Mouse (Mus musculus) limb, embryonic 12.5 days (tissue): ENCODE results near the gene Cdkal1. TPM values are rescaled to one million over a fixed set of nuclear protein-coding genes. Genes with fewer than 3 reads are reported as not detected.

Source experiments
- ATAC-seq: fragments of 200-750 bp; cut with Nextera tagmentation; 2 replicates; pipeline ENCODE4 v1.8.0; 2017; ENCODE audit warnings: low read depth, moderate TSS enrichment; ENCODE audit not compliant: insufficient number of reproducible peaks, insufficient read depth, low FRiP score, low TSS enrichment
- H3K27ac ChIP-seq: fragments of 300-500 bp; sonication (generic); 2 replicates; pipeline ENCODE4 v1.5.1; 2016; ENCODE audit warnings: mild to moderate bottlenecking, moderate library complexity
- H3K27me3 ChIP-seq: fragments of 300-500 bp; sonication (generic); 2 replicates; pipeline ENCODE4 v1.6.1; 2016; ENCODE audit warnings: mild to moderate bottlenecking, moderate library complexity
- H3K36me3 ChIP-seq: fragments of 300-500 bp; sonication (generic); 2 replicates; pipeline ENCODE4 v1.6.1; 2016; ENCODE audit warnings: mild to moderate bottlenecking, moderate library complexity
- H3K4me1 ChIP-seq: fragments of 300-500 bp; sonication (generic); replicated peaks from 2 replicates; pipeline ENCODE4 v1.6.1; 2016
- H3K4me2 ChIP-seq: fragments of 300-500 bp; sonication (generic); 2 replicates; pipeline ENCODE4 v1.6.1; 2016; ENCODE audit warnings: mild to moderate bottlenecking, moderate library complexity
- H3K4me3 ChIP-seq: fragments of 300-500 bp; sonication (generic); replicated peaks from 2 replicates; pipeline ENCODE4 v1.5.1; 2016; ENCODE audit warnings: mild to moderate bottlenecking
- H3K9ac ChIP-seq: fragments of 300-500 bp; sonication (generic); replicated peaks from 2 replicates; pipeline ENCODE4 v1.6.1; 2016; ENCODE audit warnings: mild to moderate bottlenecking, moderate library complexity
- H3K9me3 ChIP-seq: fragments of 300-500 bp; sonication (generic); 2 replicates; pipeline ENCODE4 v1.6.1; 2016; ENCODE audit warnings: mild to moderate bottlenecking, moderate library complexity
- WGBS: fragments of 180-500 bp; shearing (Covaris S2); methylation state at CpG from one replicate; pipeline ENCODE4 v1.1.7; 2016; 5-methylcytosine and 5-hydroxymethylcytosine counted together
- polyA plus RNA-seq: library from polyadenylated mRNA; unstranded; fragments of >200 nt; fragmentation: Nextera tagmentation; extraction: Ambion mirVana; gene quantifications from 2 replicates; pipeline ENCODE4 v1.2.1, GENCODE M21; 2016

Cdkal1 gene
- polyA plus RNA-seq, 1 experiment from 2014 or later, result 42.4 TPM

- peaks cover 26% of the 10 kb centered on the region for H3K4me1 ChIP-seq
- H3K9me3 ChIP-seq, result no peaks in the 10 kb centered on the region
- 88% methylated on average over 3 of the region's 3 CpGs for WGBS
- no peak for ATAC-seq
- no peak overlapping the region for H3K4me2 ChIP-seq
- H3K27me3 ChIP-seq, result no peaks in the 10 kb centered on the region
- no peak overlapping the region for H3K27ac ChIP-seq
- no peak overlapping the region for H3K9ac ChIP-seq
- H3K36me3 ChIP-seq, result no peaks in the 10 kb centered on the region
- no peak overlapping the region for H3K4me3 ChIP-seq
These were observed 111.3 kb downstream of the Cdkal1 start for GRCm38 (mm10) chr13:29744188-29744587.

GRCm38 (mm10) chr13:29743761-29744160 lies 111.7 kb downstream of the Cdkal1 start:
- Histone ChIP-seq H3K9ac (no peak overlapping the region), H3K4me2 (no peak overlapping the region), H3K36me3 (no peaks in the 10 kb centered on the region), H3K27ac (no peak overlapping the region), H3K4me1 (peaks cover 26% of the 10 kb centered on the region), H3K27me3 (no peaks in the 10 kb centered on the region), H3K4me3 (no peak overlapping the region), H3K9me3 (no peaks in the 10 kb centered on the region)
- ATAC-seq, result no peak
- WGBS, result 84% methylated on average over 4 of the region's 4 CpGs

GRCm38 (mm10) chr13:29737675-29738461 lies 117.6 kb downstream of the Cdkal1 start:
- H3K4me3 ChIP-seq, result no peak overlapping the region
- H3K27me3 ChIP-seq, result no peaks in the 10 kb centered on the region
- H3K4me2 ChIP-seq, result no peak overlapping the region
- H3K36me3 ChIP-seq, result no peaks in the 10 kb centered on the region
- H3K9ac ChIP-seq, result no peak overlapping the region
- no peaks in the 10 kb centered on the region for H3K4me1 ChIP-seq
- no peak for ATAC-seq
- H3K27ac ChIP-seq, result no peak overlapping the region
- no peaks in the 10 kb centered on the region for H3K9me3 ChIP-seq
- 74% methylated on average over 5 of the region's 5 CpGs for WGBS

- no peak overlapping the region for H3K4me2 ChIP-seq
- H3K9me3 ChIP-seq, result no peaks in the 10 kb centered on the region
- no peak overlapping the region for H3K27ac ChIP-seq
- H3K27me3 ChIP-seq, result no peaks in the 10 kb centered on the region
- no peak for ATAC-seq
- H3K4me1 ChIP-seq, result no peaks in the 10 kb centered on the region
- no peaks in the 10 kb centered on the region for H3K36me3 ChIP-seq
- no peak overlapping the region for H3K4me3 ChIP-seq
- H3K9ac ChIP-seq, result no peak overlapping the region
These were observed 121.0 kb downstream of the Cdkal1 start for GRCm38 (mm10) chr13:29734496-29734895.

- H3K36me3 ChIP-seq, result no peaks in the 10 kb centered on the region
- no peaks in the 10 kb centered on the region for H3K27me3 ChIP-seq
- no peak overlapping the region for H3K9ac ChIP-seq
- H3K27ac ChIP-seq, result no peak overlapping the region
- H3K9me3 ChIP-seq, result no peaks in the 10 kb centered on the region
- H3K4me2 ChIP-seq, result no peak overlapping the region
- ATAC-seq, result no peak
- WGBS, result 93% methylated on average over 5 of the region's 5 CpGs
- no peak overlapping the region for H3K4me3 ChIP-seq
- H3K4me1 ChIP-seq, result peaks cover 8% of the 10 kb centered on the region; the same call in 1 of the 2 replicates
These were observed 129.2 kb downstream of the Cdkal1 start for GRCm38 (mm10) chr13:29726154-29726825.

- no peak overlapping the region for H3K9ac ChIP-seq
- WGBS, result 45% methylated on average over 6 of the region's 6 CpGs
These were observed 130.6 kb downstream of the Cdkal1 start for GRCm38 (mm10) chr13:29724855-29725254.

GRCm38 (mm10) chr13:29723150-29723549 lies 132.3 kb downstream of the Cdkal1 start:
- H3K9me3 ChIP-seq, result no peaks in the 10 kb centered on the region
- no peak overlapping the region for H3K4me3 ChIP-seq
- peaks cover 11% of the 10 kb centered on the region; the same call in 1 of the 2 replicates for H3K4me1 ChIP-seq
- 75% methylated on average over 1 of the region's 1 CpGs for WGBS
- no peaks in the 10 kb centered on the region for H3K27me3 ChIP-seq
- no peak overlapping the region for H3K27ac ChIP-seq
- ATAC-seq, result no peak
- H3K9ac ChIP-seq, result no peak overlapping the region
- H3K36me3 ChIP-seq, result no peaks in the 10 kb centered on the region
- no peak overlapping the region for H3K4me2 ChIP-seq

More at GRCm38 (mm10) chr13:29724855-29725254, 130.6 kb downstream of the Cdkal1 start:
- Histone ChIP-seq H3K4me1 (peaks cover 11% of the 10 kb centered on the region; the same call in 1 of the 2 replicates), H3K9me3 (no peaks in the 10 kb centered on the region), H3K27me3 (no peaks in the 10 kb centered on the region), H3K4me2 (no peak overlapping the region), H3K36me3 (no peaks in the 10 kb centered on the region), H3K4me3 (no peak overlapping the region), H3K27ac (no peak overlapping the region)
- ATAC-seq, result no peak

GRCm38 (mm10) chr13:29721206-29721605 lies 134.3 kb downstream of the Cdkal1 start:
- Histone ChIP-seq H3K4me3 (no peak overlapping the region), H3K27me3 (no peaks in the 10 kb centered on the region), H3K27ac (no peak overlapping the region), H3K36me3 (no peaks in the 10 kb centered on the region), H3K9ac (no peak overlapping the region), H3K4me1 (peaks cover 11% of the 10 kb centered on the region; the same call in 1 of the 2 replicates), H3K4me2 (no peak overlapping the region), H3K9me3 (no peaks in the 10 kb centered on the region)
- ATAC-seq, result no peak
- WGBS, result 90% methylated on average over 5 of the region's 5 CpGs

- H3K36me3 ChIP-seq, result no peaks in the 10 kb centered on the region
- ATAC-seq, result 0 out of 2 replicates have a peak, but pooled peaks have one; percentile 63
- no peak overlapping the region for H3K4me3 ChIP-seq
- H3K9ac ChIP-seq, result no peak overlapping the region
- 50% methylated on average over 4 of the region's 4 CpGs for WGBS
- H3K4me1 ChIP-seq, result peaks cover 31% of the 10 kb centered on the region
- no peak overlapping the region for H3K27ac ChIP-seq
- H3K4me2 ChIP-seq, result no peak overlapping the region
- H3K27me3 ChIP-seq, result no peaks in the 10 kb centered on the region
- H3K9me3 ChIP-seq, result no peaks in the 10 kb centered on the region
These were observed 138.9 kb downstream of the Cdkal1 start for GRCm38 (mm10) chr13:29716550-29716949.

- H3K4me3 ChIP-seq, result no peak overlapping the region
- no peak overlapping the region for H3K9ac ChIP-seq
- H3K27me3 ChIP-seq, result no peaks in the 10 kb centered on the region
- WGBS, result 22% methylated on average over 3 of the region's 3 CpGs
- no peaks in the 10 kb centered on the region for H3K36me3 ChIP-seq
- peak overlapping the region; percentile 74 for H3K27ac ChIP-seq
- H3K4me2 ChIP-seq, result no peak overlapping the region
- no peaks in the 10 kb centered on the region for H3K9me3 ChIP-seq
- no peak for ATAC-seq
- peaks cover 29% of the 10 kb centered on the region for H3K4me1 ChIP-seq
These were observed 140.1 kb downstream of the Cdkal1 start for GRCm38 (mm10) chr13:29715241-29715841.

GRCm38 (mm10) chr13:29707620-29708019 lies 147.9 kb downstream of the Cdkal1 start:
- Histone ChIP-seq H3K4me3 (no peak overlapping the region), H3K9ac (no peak overlapping the region), H3K27ac (no peak overlapping the region), H3K27me3 (no peaks in the 10 kb centered on the region), H3K4me1 (peaks cover 5% of the 10 kb centered on the region; the same call in 1 of the 2 replicates), H3K4me2 (no peak overlapping the region), H3K36me3 (peaks cover 3% of the 10 kb centered on the region; the same call in 1 of the 2 replicates), H3K9me3 (no peaks in the 10 kb centered on the region)
- ATAC-seq, result no peak
- 91% methylated on average over 3 of the region's 3 CpGs for WGBS
